Mouse (Mus musculus): Measurements from ENCODE around the gene Mrps12.

GRCm38 (mm10) chr7:28785161-28785560 lies 43.5 kb upstream of the Mrps12 start:
- TF ChIP-seq CTCF (IDR thresholded peaks at IDR 0.05): no peak
- no peak for TF ChIP-seq EP300 (IDR thresholded peaks at IDR 0.05)
